Mouse (Mus musculus): ENCODE data around the gene Trio. TPM values are rescaled to one million over a fixed set of nuclear protein-coding genes. Genes with fewer than 3 reads are reported as not detected.

Trio gene
- polyA plus RNA-seq, 1 experiment: 23.8 TPM

DNA sequence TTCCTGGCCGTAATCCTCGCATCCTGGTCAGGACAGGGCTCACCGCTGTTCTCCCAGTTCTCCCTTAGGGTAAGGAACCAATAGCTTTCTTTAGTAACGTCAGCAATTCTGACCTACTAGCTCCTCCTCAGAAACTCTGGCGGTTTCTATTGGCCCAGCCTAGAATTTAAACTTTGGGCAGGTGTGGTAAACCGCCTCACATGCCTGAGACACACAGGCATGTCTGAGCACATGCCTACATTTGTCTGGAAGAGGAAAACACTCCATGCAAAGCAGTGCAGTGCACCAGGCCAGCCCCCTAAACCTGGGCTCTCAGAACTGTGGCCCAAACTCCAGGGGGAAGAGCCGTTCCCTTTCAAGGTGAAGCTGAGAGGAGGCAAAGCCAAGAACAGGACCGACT lies 57.5 kb downstream of the Trio start:
- no peak for DNase-seq (ENCODE audit: low read depth in 1 of 2, low spot score in 2 of 2)
- no peaks in the 10 kb centered on the region for H3K27me3 ChIP-seq (ENCODE audit: control insufficient read depth, insufficient read depth, low read length)
- 90% methylated on average over 8 of the region's 8 CpGs for WGBS

DNA sequence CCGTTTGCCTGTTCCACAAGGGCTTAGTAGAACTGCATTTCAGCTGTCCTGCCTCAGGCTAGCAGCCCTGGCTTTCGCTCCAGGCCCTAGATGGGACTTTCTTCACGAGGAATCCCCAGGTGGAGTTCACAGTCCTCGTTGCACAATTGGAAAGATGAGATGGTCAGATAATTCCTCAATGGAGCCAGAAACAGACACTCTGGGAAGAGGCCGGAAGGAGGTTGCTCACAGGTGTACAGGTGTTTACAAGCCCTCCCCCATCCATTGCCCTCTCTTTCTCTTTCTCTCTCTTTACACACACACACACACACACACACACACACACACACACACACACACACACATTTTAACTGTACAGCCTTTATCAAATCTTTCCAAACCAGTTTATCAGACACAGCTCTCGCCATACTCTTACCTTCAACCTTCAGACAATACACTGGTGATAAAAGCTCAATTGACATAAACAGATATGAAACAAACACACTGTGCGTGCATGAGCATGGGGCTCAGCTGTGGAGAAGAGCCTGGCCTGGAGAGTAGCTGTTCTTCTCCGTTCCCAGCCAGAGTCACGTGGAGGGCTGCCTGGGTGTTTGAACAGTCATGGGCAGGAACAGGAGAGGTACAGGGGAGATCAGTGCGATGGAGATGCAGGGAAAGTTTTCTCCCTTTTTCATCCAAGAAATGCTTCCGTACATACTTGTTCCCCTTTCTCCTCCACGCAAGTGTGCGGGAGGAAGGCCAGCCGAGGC lies 58.3 kb downstream of the Trio start:
- Histone ChIP-seq H3K27ac (ENCODE audit: insufficient read depth, low read length) (no peak overlapping the region), H3K36me3 (ENCODE audit: control insufficient read depth, insufficient read depth, low read length) (no peaks in the 10 kb centered on the region), H3K27me3 (ENCODE audit: control insufficient read depth, insufficient read depth, low read length) (no peaks in the 10 kb centered on the region), H3K4me3 (ENCODE audit: extremely low read depth, insufficient read depth, insufficient read length) (no peak overlapping the region), H3K4me1 (ENCODE audit: control insufficient read depth, insufficient read depth, insufficient read length) (no peaks in the 10 kb centered on the region)
- no peak for DNase-seq (ENCODE audit: low read depth in 1 of 2, low spot score in 2 of 2)
- TF ChIP-seq CTCF (IDR thresholded peaks at IDR 0.05; ENCODE audit: extremely low read depth, insufficient read depth, insufficient read length, insufficient replicate concordance) (no peak), POLR2A (IDR thresholded peaks at IDR 0.05; ENCODE audit: low read depth, low read length) (no peak)
- WGBS: 90% methylated on average over 14 of the region's 14 CpGs

More for the DNA sequence above, 57.5 kb downstream of the Trio start:
- H3K4me1 ChIP-seq (ENCODE audit: control insufficient read depth, insufficient read depth, insufficient read length): no peaks in the 10 kb centered on the region
- TF ChIP-seq CTCF (IDR thresholded peaks at IDR 0.05; ENCODE audit: extremely low read depth, insufficient read depth, insufficient read length, insufficient replicate concordance) (no peak), POLR2A (IDR thresholded peaks at IDR 0.05; ENCODE audit: low read depth, low read length) (no peak)
- H3K27ac ChIP-seq (ENCODE audit: insufficient read depth, low read length): no peak overlapping the region
- H3K4me3 ChIP-seq (ENCODE audit: extremely low read depth, insufficient read depth, insufficient read length): no peak overlapping the region
- H3K36me3 ChIP-seq (ENCODE audit: control insufficient read depth, insufficient read depth, low read length): no peaks in the 10 kb centered on the region

DNA sequence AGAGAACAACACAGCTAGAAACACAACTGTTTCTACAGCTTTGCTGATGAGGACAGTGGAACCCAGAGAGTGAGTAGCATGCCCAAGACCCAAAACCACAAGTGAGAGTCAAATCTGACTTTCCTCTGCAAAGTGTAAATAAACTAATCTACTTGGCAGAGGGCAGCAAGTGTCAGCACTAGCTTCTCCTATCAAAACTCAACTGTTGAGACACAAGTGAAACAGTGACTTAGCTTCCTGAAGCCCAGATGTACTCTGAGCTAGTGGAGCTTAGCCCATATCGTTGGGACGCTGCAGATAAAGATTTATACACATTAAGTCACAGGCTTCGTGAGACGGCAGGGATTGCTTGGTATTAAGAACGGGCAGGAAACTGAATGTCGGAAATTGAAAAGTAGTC lies 60.8 kb downstream of the Trio start:
- no peak for TF ChIP-seq CTCF (IDR thresholded peaks at IDR 0.05; ENCODE audit: extremely low read depth, insufficient read depth, insufficient read length, insufficient replicate concordance)
- TF ChIP-seq POLR2A (IDR thresholded peaks at IDR 0.05; ENCODE audit: low read depth, low read length): no peak
- Histone ChIP-seq H3K27ac (ENCODE audit: insufficient read depth, low read length) (no peak overlapping the region), H3K27me3 (ENCODE audit: control insufficient read depth, insufficient read depth, low read length) (no peaks in the 10 kb centered on the region), H3K4me3 (ENCODE audit: extremely low read depth, insufficient read depth, insufficient read length) (no peak overlapping the region), H3K36me3 (ENCODE audit: control insufficient read depth, insufficient read depth, low read length) (no peaks in the 10 kb centered on the region), H3K4me1 (ENCODE audit: control insufficient read depth, insufficient read depth, insufficient read length) (peaks cover 2% of the 10 kb centered on the region; the same call in 1 of the 2 replicates)
- no peak for DNase-seq (ENCODE audit: low read depth in 1 of 2, low spot score in 2 of 2)
- WGBS: 43% methylated on average over 6 of the region's 6 CpGs

DNA sequence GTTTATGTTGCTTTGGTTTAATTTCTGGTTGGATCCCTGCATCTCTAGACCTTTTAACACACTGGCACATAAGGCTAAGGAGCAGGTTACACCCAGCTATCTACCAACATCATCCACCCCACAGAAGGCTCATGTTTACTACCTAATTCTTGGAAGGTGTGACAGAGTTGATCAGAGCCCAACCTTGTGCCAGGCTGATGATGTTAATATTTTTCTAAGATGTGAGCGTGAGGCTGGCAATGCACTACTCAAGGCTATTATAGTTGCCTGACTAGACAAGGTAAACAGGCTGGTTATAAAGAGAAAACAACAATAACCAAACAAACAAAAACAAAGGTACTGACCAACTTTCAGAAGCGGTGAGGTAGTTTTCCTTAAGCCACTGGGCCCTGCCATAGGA lies 62.1 kb downstream of the Trio start:
- 95% methylated on average over 2 of the region's 2 CpGs for WGBS
- H3K4me3 ChIP-seq (ENCODE audit: extremely low read depth, insufficient read depth, insufficient read length): no peak overlapping the region

DNA sequence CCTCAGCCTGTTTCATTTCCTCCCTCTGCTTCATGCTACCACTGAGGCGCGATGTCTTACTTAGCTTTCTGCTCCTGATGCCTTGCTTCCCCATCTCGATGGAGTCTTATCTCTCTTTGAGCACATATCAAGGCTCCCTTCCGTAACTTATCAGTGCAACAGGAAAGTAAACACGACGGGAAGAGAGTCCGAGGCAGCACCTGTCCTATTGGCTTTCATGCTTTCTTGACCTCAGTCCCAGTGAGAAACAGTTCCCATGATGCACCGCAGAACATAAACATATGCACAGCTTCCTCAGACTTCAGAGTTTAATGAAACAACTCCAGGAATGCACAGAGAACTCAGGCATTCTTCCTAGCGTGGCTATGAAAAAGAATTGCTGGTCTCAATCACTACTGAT lies 65.0 kb downstream of the Trio start:
- H3K27me3 ChIP-seq (ENCODE audit: control insufficient read depth, insufficient read depth, low read length): no peaks in the 10 kb centered on the region
- TF ChIP-seq CTCF (IDR thresholded peaks at IDR 0.05; ENCODE audit: extremely low read depth, insufficient read depth, insufficient read length, insufficient replicate concordance): no peak
- no peak for TF ChIP-seq POLR2A (IDR thresholded peaks at IDR 0.05; ENCODE audit: low read depth, low read length)
- no peak for DNase-seq (ENCODE audit: low read depth in 1 of 2, low spot score in 2 of 2)
- H3K27ac ChIP-seq (ENCODE audit: insufficient read depth, low read length): no peak overlapping the region
- H3K36me3 ChIP-seq (ENCODE audit: control insufficient read depth, insufficient read depth, low read length): no peaks in the 10 kb centered on the region
- no peak overlapping the region for H3K4me3 ChIP-seq (ENCODE audit: extremely low read depth, insufficient read depth, insufficient read length)
- peaks cover 2% of the 10 kb centered on the region; the same call in 1 of the 2 replicates for H3K4me1 ChIP-seq (ENCODE audit: control insufficient read depth, insufficient read depth, insufficient read length)
- WGBS: 52% methylated on average over 9 of the region's 9 CpGs

More for the DNA sequence above, 62.1 kb downstream of the Trio start:
- peaks cover 2% of the 10 kb centered on the region; the same call in 1 of the 2 replicates for H3K4me1 ChIP-seq (ENCODE audit: control insufficient read depth, insufficient read depth, insufficient read length)
- TF ChIP-seq CTCF (IDR thresholded peaks at IDR 0.05; ENCODE audit: extremely low read depth, insufficient read depth, insufficient read length, insufficient replicate concordance) (no peak), POLR2A (IDR thresholded peaks at IDR 0.05; ENCODE audit: low read depth, low read length) (no peak)
- H3K36me3 ChIP-seq (ENCODE audit: control insufficient read depth, insufficient read depth, low read length): no peaks in the 10 kb centered on the region
- H3K27ac ChIP-seq (ENCODE audit: insufficient read depth, low read length): no peak overlapping the region
- no peaks in the 10 kb centered on the region for H3K27me3 ChIP-seq (ENCODE audit: control insufficient read depth, insufficient read depth, low read length)
- DNase-seq (ENCODE audit: low read depth in 1 of 2, low spot score in 2 of 2): no peak

DNA sequence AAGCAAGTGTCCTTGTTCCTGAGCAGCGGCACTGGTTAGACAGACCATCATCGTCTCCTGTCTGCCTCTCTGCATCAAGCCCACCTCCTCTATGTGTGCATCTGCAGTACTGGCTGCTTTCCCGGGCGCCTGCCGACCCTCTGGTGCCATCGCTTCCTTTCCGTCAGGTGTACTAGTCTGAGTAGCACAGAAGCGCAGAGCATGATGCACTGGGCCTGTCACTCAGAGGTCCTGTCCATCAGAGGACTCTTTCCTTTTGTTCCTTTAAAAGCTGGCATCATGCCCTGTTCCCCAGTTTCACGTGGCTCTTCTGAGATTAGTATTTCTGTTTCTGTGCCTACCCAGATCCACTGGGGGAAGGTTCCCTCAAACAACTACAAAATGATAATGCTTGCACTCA lies 67.8 kb downstream of the Trio start:
- 83% methylated on average over 9 of the region's 9 CpGs for WGBS
- Histone ChIP-seq H3K4me1 (ENCODE audit: control insufficient read depth, insufficient read depth, insufficient read length) (peaks cover 2% of the 10 kb centered on the region; the same call in 1 of the 2 replicates), H3K36me3 (ENCODE audit: control insufficient read depth, insufficient read depth, low read length) (no peaks in the 10 kb centered on the region), H3K27ac (ENCODE audit: insufficient read depth, low read length) (no peak overlapping the region), H3K27me3 (ENCODE audit: control insufficient read depth, insufficient read depth, low read length) (no peaks in the 10 kb centered on the region), H3K4me3 (ENCODE audit: extremely low read depth, insufficient read depth, insufficient read length) (no peak overlapping the region)
- no peak for TF ChIP-seq CTCF (IDR thresholded peaks at IDR 0.05; ENCODE audit: extremely low read depth, insufficient read depth, insufficient read length, insufficient replicate concordance)
- TF ChIP-seq POLR2A (IDR thresholded peaks at IDR 0.05; ENCODE audit: low read depth, low read length): no peak
- no peak for DNase-seq (ENCODE audit: low read depth in 1 of 2, low spot score in 2 of 2)

DNA sequence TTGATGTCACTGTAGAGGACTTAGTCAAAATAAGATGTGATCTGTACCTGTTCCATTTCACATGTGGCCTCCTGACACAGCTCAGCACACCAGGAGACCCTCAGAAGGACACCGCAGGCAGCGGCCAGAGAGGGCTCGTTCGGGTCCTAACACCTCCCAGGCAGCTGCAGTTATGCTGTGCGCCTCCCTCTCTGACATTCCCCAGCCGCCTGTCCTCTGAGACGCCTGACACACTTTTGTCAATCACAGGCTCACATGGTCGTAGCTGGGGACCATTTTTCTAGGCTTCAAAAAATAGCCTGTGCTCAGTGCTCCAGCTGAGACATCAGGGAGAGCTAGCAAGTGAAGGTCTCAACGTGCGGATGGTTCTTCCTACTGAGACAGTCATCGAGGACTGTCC lies 70.0 kb downstream of the Trio start:
- TF ChIP-seq POLR2A (IDR thresholded peaks at IDR 0.05; ENCODE audit: low read depth, low read length): no peak
- TF ChIP-seq CTCF (IDR thresholded peaks at IDR 0.05; ENCODE audit: extremely low read depth, insufficient read depth, insufficient read length, insufficient replicate concordance): no peak
- 88% methylated on average over 11 of the region's 11 CpGs for WGBS
- H3K4me1 ChIP-seq (ENCODE audit: control insufficient read depth, insufficient read depth, insufficient read length): peaks cover 2% of the 10 kb centered on the region; the same call in 1 of the 2 replicates
- H3K4me3 ChIP-seq (ENCODE audit: extremely low read depth, insufficient read depth, insufficient read length): no peak overlapping the region
- no peaks in the 10 kb centered on the region for H3K27me3 ChIP-seq (ENCODE audit: control insufficient read depth, insufficient read depth, low read length)
- no peaks in the 10 kb centered on the region for H3K36me3 ChIP-seq (ENCODE audit: control insufficient read depth, insufficient read depth, low read length)
- no peak overlapping the region for H3K27ac ChIP-seq (ENCODE audit: insufficient read depth, low read length)
- DNase-seq (ENCODE audit: low read depth in 1 of 2, low spot score in 2 of 2): no peak
